Mouse (Mus musculus) C2C12 (cell line): ENCODE measurements around the gene Nfic.

ENCODE experiments used
- CTCF ChIP-seq: IDR thresholded peaks from one replicate; pipeline ENCODE4 v1.5.1; 2011; ENCODE audit not compliant: control insufficient read depth, insufficient read depth, insufficient read length
- MAX ChIP-seq: IDR thresholded peaks from one replicate; pipeline ENCODE4 v1.6.1; 2011; ENCODE audit warnings: mild to moderate bottlenecking, control low read depth
- MYOG ChIP-seq: IDR thresholded peaks from one replicate; pipeline ENCODE4 v1.6.1; 2011; ENCODE audit not compliant: control insufficient read depth, insufficient read length; ENCODE audit errors: extremely low read depth
- USF1 ChIP-seq: IDR thresholded peaks from one replicate; pipeline ENCODE4 v1.6.1; 2011; ENCODE audit warnings: low read depth, mild to moderate bottlenecking, control low read depth, moderate library complexity

DNA sequence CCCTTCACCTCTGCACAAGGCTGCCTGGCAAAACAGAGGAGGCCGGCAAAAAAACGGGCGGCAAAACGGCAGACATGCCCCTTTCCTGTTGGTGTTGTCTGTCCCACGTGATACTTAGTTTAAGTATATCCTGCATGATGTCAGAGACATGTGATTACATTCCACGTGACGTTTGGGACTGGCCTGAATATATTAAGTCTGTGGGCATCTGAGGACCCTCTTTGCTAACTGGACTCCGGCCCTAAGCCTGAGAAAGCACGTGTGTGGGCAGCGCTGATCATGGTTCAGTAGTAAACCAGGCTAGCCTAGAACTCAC lies 54.3 kb downstream of the Nfic start:
- TF ChIP-seq CTCF (no peak), USF1 (no peak), MAX (no peak), MYOG (no peak)
